Mouse (Mus musculus): ENCODE data around the gene S100a3.

Gene S100a3

DNA sequence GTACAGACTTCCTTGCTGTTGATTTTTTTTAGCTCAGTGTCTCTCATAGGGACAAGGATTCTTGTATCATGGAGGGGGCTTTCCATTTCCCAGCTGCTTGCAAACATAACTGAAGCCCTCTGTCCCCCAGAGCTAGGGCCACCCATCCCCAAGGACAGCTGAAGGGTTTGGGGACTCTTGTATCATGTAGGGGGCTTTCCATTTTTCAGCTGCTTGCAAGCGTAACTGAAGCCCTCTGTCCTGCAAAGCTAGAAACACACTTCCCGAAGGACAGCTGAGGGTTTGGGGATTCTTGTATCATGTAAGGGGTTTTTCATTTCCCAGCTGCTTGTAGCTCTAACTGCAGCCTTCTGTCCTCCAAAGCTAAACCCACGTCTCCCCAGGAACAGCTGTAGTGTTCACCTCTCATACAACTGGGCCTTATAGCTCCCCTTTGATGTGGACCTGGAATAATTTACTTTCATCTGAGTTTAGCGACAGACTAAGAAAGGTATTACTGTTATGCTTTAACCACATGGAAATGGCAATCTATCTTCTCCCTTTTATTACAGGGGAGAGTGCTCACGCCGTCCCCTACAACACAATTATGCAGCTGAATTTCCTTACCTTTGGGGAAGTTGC is at the start of gene S100a3:
TSS of gene S100a3 (plus strand) at position 571 of the 621 bp plus-strand sequence.
- DNase-seq (ENCODE audit: low spot score in 2 of 2), result no peak

DNA sequence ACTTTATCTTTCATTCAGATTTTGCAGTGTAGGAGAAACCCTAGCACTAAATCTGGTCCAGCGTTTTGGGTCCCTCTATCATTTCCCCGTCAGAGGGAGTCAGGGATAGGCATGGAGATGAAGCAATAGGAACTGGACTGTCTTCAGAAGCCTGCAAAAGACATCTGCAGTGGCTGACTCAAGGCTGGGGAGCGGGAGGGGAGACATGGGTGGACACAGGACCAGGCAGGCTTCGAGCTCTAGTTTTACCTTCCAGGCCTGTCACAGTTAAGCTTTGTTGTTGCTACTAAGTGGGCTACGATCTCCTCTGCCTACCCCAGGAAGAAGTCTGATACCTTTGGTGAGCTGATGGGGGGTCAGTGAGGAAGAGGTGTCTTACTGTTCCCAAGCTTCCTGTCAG is 48.1 kb upstream of the S100a3 start:
- no peak for DNase-seq (ENCODE audit: low spot score in 2 of 2)

DNA sequence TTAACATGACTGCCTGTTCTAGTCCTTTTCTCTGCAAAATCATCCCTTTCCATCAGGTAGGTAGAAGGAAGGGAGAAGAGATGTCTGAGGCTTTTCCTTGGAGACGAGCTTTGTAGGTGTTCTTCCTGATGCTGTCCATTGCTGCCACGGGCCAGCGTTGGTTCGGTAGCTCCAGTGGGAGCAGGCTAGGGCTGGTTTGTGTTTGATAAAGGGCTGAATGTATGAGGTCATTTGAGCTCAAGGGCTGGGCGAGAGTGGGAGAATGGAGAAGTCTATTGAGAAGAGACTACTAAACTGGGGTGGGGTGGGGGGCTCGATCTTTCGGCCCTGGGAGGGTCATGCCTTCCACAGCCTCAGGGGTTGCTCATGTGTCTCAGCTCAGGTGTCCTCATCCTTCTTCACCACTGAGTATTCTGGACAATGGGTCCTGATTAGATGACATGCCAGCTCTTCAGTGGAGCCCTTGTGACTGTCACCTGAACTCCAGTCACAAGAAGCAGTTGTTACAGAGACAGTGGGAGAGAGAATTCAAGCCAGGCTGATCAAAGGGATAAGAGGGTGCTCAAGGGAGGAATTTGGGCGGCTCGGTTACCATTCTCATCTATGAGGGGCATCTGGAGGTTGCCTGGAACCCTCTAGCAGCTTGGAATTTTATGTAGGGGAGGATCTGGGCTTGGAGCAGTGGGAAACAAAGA is 47.3 kb upstream of the S100a3 start:
- no peak for DNase-seq (ENCODE audit: low spot score in 2 of 2)

DNA sequence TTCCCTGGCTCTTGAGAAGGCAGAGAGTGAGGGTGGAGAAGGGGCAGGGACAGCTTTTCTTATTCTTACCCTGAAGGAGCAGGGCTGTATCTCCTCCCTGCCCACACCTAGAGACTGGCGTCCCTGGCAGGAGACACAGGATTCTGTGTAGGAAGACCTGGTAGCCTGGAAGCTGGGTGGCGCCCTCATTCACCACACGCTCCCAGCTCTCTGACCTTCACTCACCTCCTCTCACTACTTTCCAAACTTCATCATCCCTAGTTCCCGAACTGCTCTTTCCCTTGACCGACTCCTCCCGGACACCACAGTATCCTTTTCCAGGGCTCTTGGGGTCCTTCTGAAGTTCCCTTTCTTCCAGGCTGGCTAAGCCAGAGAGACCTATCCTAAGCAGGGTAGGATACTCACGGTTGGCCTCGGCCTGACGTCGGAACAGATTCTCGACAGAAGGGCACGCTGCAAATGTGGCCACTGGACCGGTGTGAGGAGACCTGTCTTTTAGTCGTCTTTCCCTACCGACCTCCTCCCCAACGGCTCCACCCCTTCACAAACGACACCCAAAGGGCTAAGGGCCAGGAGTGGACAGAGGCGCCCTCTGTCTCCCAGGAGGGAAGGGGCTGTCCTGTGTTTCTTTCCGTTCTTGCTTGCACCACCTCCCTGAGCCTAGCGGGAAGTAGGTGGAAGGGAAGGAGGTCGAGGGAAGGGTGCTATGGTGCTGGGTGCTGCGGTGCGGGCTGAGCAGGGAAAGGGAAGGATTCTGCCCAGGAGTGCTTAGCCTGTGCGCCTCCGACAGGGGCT is 46.4 kb upstream of the S100a3 start, which contains the start of the genes S100a1 and S100a13:
TSS of gene S100a1 (minus strand) at position 597 of the 795 bp plus-strand sequence.
TSS of gene S100a13 (plus strand) at position 640 of the 795 bp plus-strand sequence.
- DNase-seq (ENCODE audit: low spot score in 2 of 2), result peak; percentile 59 to 85

DNA sequence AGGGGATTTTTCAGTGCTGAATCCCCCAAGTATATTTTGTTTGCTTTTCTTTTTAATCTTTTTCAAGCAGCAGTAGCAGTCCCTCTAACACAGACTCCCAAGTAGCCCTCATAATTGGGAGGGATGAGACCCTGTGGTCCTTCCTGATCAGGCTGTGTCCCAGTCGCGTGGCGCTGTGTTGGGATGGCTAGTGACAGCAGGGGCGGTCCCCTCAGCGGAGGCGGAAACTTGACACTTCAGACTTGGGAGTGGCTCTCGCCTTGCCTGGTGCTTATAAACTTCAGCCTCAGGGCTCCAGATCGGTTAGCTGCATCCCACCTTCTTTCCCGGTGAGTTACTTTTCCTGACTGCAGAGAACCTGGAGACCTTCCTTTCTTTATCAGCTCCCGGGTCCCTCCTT is 45.7 kb upstream of the S100a3 start:
- peak; percentile 45 to 62 for DNase-seq (ENCODE audit: low spot score in 2 of 2)

DNA sequence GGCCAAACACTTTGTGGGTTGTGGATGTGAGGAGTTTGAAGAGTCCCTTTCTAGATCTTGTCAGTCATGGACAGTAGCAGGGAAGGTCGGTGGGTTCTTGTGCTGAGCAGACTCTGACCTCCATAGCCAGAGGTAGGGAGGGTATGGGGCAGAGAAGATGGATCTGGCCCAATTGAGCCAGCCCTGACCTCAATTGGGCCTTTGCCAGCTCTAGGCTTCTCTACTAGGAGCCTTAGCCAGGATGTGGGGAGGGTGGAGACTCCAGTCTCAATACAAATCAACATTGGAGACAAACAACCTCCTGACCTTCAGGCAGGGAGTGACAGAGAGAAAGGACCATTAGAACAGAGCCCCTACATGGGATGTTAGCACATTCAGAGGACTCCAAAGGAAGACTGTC is 45.1 kb upstream of the S100a3 start:
- no peak for DNase-seq (ENCODE audit: low spot score in 2 of 2)

DNA sequence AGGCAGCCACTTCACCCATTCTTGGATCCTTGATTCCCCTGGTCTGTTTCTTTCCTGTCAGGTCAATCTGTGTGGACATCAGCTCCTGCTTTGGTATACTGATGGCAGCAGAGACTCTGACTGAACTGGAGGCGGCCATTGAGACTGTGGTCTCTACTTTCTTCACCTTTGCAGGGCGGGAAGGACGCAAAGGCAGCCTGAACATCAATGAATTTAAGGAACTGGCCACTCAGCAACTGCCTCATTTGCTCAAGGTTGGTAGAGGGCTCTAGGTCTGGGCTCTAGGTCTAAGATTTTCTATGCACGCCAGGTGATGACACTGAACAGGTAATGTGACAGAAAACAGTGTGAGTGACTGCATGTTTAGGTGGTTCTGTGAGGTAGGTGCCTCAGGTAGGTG is 44.6 kb upstream of the S100a3 start:
- no peak for DNase-seq (ENCODE audit: low spot score in 2 of 2)

DNA sequence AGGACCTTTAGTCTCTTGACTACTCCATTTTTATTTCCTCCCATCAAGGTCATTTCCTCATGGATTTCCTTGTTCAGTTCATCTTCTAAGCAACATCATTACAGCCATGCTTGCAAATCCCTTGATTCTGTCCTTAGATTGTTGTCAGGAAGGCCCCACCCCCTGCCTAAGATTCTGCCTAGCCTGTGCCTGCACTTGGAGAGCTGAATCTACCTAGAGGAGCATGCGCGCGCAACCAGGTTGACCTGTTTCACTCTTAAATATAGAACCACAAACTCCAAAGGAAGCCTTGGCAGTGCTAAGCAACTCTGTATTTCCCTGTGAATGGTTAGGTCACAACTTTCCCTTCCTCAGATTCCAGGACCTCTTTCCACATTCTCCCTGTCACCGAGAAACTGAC is 42.7 kb upstream of the S100a3 start:
- no peak for DNase-seq (ENCODE audit: low spot score in 2 of 2)

DNA sequence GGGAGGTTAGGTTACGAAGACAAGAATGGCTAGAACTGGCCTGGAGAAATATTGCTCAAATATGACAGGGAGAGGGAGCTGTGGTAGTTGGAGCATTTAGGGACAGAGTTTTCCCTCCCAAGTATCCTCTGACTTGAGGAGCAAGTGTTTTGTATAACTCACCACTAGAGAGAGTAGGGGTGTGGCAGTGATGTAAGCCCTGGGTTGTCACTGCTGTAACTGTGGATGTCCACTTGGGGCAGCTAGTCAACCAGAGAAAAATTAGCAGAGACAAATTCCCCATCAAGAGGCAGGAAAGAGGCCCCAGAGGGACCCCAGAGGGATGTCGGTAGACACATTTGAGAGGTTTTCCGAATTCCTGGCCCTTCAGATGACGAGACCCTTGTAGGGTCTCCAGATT is 35.0 kb upstream of the S100a3 start:
- no peak for DNase-seq (ENCODE audit: low spot score in 2 of 2)

DNA sequence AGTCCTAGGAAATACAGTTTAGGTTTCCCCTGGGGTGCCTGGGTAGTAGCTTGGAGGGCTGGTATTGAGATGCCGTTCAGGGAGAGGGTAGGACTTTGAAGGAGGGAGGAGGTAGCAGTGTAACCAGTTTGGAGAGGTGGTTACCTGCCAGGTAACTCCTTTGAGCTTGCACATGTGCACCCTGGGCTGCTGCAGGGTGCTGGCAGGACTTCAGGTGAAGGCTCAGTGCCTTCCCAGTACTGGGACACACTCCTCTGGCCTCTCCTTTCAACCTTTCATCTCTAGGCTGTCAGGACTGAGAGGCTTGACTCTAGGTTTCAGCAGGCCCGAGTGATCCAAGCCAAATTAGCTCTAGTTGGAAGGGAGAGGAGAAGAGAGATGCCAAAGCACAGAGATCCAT is 34.3 kb upstream of the S100a3 start:
- no peak for DNase-seq (ENCODE audit: low spot score in 2 of 2)

DNA sequence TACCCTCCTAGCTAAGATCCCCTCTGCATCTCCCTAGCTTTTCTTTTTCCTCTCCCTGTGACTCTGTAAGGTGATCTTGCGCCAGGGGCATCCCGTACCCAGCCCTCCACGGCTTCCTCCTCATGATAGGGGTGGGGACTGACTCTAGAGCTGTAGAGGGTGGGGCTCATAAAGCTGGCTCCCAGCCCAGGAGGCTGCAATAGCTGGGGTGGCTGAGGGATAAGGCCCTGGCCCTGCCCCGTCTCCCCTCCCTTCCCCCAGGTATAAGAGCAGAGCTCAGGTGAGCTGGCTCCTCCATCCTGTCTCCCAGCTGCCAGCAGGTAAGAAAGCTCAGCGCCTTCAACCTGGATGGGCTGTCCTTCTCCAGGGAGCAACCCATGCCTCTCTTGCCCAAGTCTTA is 33.8 kb upstream of the S100a3 start, which contains the start of gene S100a14:
TSS of gene S100a14 (plus strand) at position 277 of the 400 bp plus-strand sequence.
- DNase-seq (ENCODE audit: low spot score in 2 of 2), result peak; percentile 63 to 76

DNA sequence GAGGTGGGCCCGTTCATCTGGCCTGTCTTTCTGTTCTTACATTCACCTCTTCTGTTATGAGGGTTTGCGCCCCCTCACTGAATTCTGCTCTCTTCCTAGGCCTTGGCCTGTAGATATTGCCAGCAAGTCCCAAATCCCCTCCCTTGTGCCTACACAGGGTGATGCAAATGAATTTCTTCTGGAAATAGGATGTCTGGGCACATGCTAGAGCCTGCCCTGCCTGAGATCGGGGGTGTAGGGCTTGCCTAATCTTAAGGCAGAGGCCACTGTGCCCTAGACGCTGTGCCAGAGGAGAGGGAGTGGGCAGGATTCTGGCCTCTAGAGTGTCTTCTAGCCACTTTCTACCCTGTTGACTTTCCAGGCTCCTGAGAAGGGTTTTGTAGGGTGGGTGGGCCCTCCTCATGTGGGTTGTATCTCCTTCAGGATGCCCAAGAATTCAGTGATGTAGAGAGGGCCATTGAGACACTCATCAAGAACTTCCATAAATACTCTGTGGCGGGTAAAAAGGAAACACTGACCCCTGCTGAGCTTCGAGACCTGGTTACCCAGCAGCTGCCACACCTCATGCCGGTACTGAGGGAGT is 33.0 kb upstream of the S100a3 start:
- DNase-seq (ENCODE audit: low spot score in 2 of 2), result no peak

DNA sequence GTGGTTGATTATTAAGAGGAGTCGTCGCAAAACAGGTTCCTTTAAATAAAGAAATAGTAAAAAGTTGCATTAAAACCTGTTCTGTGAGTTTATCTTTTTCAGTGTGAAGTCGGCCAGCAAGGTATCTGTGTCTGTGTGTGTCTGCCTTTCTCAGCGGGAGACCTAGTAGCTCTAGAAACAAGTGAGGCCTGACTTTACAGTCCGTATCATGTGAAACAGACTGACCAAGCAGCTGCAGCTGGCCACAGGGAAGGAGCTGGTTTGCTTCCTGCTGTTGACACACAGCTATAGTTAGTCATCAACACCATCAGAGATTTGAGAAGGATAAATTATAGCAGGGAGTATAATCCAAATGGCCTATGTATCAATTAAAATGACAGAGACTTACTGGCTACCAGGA is 28.7 kb upstream of the S100a3 start:
- no peak for DNase-seq (ENCODE audit: low spot score in 2 of 2)

DNA sequence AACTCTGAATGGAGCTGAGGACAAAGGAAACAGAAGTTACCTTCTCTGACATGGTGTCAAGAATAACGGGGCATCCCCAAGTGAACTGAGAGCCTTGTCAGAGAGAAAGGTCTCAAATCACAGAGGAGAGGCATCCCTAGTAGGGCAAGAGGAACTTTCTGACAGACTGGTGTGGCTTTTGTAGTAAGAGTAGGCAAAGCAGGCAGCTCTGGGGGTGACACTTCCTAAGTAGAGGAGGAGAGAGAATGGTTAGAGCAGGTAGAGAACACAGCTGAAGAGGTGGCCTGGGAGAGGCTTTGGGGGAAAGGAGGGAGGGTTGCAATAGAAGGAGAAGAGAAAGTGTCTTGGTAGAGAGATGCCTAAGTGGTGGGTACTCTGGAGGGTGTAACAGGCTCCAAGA is 24.9 kb upstream of the S100a3 start:
- DNase-seq (ENCODE audit: low spot score in 2 of 2), result no peak

DNA sequence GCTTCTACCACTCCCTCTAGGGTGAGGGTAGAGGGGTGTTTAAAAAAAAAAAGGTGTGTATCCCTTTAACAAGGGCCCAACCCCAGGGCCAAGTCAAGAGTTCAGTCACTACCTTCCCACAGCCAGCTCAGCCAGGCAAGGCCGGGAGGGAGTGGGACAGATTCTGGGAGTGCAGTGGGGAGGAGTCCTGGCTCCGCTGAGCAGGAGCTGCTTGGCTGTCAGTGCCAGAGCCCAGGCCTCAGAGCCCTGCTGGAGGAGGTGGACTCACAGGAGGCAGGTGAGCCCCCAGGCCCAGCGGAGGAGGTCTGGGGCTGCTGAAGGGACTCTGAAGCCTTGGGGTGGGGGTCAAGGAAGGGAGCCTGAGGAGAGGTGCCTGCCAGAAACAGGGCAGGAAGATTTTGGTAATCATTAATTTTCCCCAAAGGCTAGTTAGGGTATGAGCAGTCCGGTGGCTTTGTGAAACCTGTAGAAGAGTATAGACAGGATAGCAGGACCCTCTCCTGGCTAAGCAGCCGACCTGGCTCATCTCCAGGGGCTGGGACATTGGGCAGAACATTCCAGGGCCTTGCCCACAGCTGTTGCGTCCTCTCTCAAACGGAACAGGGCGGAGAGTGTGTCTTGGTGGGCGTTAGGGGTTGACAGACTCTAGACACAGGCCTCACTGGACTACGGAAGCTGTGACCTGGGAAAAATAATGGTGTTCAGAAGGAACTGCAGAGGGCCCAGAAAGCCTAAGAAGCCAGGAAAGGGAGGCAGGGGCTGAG is 23.1 kb upstream of the S100a3 start, which contains the start of gene S100a16:
TSS of gene S100a16 (plus strand) at position 114 of the 764 bp plus-strand sequence.
- DNase-seq (ENCODE audit: low spot score in 2 of 2), result peak; percentile 65 to 85

DNA sequence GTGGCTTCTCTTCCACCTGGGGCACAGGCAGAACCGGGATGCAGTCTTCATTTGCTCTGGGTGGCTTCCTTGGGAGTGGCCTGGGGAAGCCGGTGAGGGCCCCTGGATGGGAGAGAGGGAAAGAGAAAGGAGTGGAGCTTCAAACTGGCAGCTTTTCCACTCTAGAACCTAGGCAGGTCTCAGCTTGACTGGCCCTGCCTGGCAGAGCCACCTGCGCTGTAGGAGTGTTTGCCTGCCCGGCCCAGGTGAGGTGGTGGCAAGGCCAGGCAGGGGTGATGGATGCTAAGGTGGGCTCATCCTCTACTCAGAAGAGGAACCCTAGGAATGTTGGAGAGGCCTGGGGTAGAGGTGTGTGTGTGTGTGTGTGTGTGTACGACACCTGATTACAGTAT is 22.5 kb upstream of the S100a3 start:
- DNase-seq (ENCODE audit: low spot score in 2 of 2), result peak in 1 of 2 experiments; percentile 63

DNA sequence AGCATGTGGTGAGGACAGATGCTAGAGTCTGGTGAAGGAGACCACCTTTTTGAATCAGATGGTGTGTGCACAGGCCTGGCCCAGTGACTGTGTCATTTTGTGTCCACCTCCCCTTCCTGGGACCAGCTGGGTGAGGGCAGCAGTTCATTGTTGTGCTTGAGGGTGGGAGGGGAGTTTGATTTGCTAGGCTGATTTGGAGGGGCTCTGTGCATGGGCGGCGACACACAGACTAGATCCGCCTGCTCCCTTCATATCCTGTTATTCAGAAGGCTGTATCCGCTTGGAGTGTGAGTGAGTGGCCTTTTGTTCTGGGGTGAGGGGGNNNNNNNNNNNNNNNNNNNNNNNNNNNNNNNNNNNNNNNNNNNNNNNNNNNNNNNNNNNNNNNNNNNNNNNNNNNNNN is 19.5 kb upstream of the S100a3 start:
- DNase-seq (ENCODE audit: low spot score in 2 of 2), result no peak

DNA sequence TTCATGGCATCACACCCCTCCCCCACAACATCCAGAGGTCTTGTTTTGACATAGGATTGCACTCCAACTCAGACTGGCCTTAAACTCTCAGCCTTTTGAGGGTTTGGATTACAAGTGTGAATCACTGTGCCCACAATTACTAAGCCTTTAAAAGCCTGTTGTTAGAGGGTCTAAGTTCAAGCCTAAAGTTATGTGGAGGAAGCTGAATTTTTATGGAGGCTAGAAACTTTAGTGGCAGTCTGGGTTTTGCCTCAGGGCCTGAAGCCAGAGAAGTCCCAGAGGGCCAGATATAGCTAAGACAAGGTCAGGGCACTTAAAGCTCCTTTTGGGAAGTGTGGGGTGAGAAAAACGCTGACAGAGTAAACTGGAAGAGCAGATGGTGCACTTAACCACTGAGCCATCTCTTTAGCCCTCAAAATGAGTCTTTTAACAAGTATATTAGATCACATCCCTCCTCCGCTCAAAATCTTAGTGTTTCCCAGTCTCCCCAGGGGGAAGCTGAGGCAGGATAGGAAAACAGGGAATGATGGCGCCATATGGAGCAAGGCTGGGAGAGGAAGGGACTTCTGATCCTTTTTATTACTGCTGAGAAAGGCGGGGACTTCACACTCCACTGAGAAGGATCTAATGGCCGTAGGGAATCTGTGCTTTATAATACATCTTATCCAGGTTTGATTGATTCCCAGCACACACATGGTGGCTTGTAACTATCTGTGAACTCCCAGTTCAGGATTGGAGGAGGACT is 10.5 kb upstream of the S100a3 start:
- DNase-seq (ENCODE audit: low spot score in 2 of 2), result no peak

DNA sequence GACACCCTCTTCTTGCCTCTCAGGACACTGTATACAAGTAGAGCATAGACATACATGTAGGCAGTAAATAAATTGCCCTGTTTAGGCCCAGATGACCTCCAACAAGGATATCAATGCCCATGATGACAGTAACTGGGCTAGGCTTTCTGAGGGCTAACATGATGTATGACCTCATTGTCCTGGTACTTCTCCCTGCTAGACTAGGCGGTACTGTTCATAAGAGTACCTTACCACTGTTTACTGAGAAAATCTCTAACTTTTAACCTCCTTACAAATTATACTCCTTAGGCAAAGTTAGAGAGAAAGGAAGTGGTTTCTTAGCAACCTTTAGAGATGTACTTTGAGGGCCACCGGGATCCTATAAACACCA is 10.0 kb upstream of the S100a3 start:
- no peak for DNase-seq (ENCODE audit: low spot score in 2 of 2)

DNA sequence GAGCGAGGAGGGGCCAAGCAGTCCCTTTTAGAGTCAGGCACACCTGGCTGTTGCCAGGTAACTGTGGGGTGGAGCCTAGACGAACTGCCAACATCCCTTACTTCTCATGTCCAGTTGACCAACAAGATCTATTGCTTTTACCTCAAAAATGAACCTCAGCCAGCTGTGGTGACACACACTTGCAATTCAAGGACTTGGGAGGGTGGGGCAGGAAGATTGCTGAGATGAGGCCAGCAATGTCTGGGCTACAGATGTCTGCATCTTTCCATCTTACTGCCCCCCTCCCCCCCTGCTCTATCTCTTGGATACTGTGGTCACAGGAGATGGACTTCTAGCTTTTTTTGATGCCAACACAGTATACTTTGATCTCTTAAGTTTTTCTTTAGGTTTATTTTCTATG is 8.1 kb upstream of the S100a3 start:
- DNase-seq (ENCODE audit: low spot score in 2 of 2), result no peak

DNA sequence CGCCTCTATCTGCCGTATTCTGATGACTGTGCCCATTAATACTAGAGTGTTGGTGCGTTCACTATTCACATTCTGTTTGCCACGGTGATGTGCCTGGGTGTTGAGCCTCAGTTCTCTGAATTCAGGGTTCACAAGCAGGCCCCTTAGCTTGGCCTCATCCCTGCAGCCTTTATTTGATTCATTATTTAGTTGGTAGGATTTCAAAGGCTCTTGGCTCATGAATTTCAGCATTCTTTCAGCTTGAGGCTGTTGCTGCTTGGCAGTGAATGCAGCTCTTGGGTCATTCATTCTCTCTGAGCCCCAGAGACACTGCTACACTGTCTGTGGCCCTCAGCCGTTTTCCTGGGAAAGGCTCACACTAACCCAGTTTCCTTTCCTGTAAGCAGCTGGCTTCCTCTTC is 4.4 kb upstream of the S100a3 start:
- DNase-seq (ENCODE audit: low spot score in 2 of 2), result no peak

All from urinary bladder, adult 18-20 months (tissue).